Mouse (Mus musculus): ENCODE data around the gene Ripply2.
A peak's percentile ranks its signal among the peaks of the same experiment; 100 is the strongest.
"Not testable (repeated sequence)": the region's sequence is repeated elsewhere in the genome, so short reads cannot be mapped to it uniquely, and the experiment has no call there.

The Ripply2 gene

GRCm38 (mm10) chr9:87015288-87015937, at the start of gene Ripply2:
TSS of gene Ripply2 (plus strand) at chr9:87015537.
- DNase-seq (ENCODE audit: extremely low spot score), result peak; percentile 63

GRCm38 (mm10) chr9:86972471-86972870, 42.9 kb upstream of the Ripply2 start:
- DNase-seq (ENCODE audit: extremely low spot score), result not testable (repeated sequence)

- no peak for DNase-seq (ENCODE audit: extremely low spot score)
Measured at GRCm38 (mm10) chr9:86973562-86973961, 41.8 kb upstream of the Ripply2 start.

- no peak for DNase-seq (ENCODE audit: extremely low spot score)
Measured at GRCm38 (mm10) chr9:86976896-86977295, 38.4 kb upstream of the Ripply2 start.

DNA sequence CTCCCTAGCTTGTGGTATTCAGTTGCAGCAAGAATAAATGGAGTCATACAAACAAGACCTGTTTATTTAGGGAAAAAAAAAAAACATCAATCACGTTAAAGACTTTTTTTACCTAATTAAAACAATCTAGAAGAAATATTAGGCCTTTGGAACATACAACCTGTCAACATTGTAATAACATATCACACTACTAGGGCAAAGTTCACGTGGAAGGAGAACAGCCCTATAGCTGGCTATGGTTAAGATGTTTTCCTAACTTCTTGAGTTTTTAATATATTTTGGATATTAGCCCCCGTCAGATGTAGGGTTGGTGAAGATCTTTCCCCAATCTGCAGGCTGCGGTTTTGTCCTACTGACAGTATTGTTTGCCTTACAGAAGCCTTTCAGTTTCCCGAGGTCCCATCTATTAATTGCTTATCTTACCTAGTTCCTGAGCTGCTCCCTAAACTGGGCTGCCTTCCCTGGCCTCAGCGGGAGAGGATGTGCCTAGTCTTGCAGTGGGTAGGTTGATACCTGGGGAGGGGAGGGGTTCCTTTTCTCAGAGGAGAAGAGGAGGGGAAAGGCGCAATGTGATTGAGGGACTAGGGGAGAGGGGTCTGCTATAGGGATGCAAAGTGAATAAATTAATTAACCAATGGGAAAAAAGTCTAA, 37.0 kb upstream of the Ripply2 start:
- DNase-seq (ENCODE audit: extremely low spot score), result no peak

DNA sequence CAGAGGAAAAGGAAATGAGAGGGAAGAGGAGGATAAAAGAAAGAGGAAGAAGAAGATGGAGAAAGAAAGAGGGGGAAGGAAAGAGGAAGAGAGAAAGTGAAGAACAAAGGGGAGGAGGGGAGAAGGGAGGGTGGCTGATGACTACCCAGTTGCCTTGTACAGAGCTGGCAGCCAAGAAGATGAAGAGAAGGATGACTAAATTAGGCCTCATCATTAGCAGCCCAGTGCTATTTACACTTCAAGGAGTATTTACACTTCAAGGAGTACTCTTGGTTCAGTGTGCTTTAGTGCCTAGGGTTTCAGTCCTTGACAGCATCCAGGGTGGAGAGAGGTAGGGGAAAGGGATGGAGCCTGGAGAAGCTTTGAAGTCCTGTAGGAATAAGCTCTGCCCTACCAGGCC, 35.3 kb upstream of the Ripply2 start:
- DNase-seq (ENCODE audit: extremely low spot score), result no peak

GRCm38 (mm10) chr9:86980942-86981341, 34.4 kb upstream of the Ripply2 start:
- DNase-seq (ENCODE audit: extremely low spot score), result no peak

GRCm38 (mm10) chr9:86981551-86981950, 33.8 kb upstream of the Ripply2 start:
- DNase-seq (ENCODE audit: extremely low spot score), result no peak

GRCm38 (mm10) chr9:86984583-86984982, 30.8 kb upstream of the Ripply2 start:
- no peak for DNase-seq (ENCODE audit: extremely low spot score)

DNA sequence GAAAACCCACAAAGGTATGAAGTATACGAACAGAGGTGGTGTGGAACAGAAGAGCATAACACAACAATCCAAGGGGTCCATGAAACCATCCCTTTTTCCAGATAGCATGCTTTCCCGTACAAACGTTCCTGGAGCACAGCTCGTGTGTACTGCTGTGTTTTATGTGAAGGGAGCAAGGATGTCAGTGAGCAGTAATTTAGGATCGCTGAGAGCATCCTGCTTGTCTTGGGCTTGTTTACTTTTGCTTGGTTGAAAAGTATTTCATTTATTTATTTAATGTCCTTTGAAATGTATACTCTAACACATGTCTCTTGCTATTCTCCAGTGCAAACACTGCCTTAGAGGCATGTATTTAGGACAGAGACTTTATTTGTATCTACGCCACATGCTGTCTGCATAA, 30.2 kb upstream of the Ripply2 start:
- DNase-seq (ENCODE audit: extremely low spot score), result no peak

DNA sequence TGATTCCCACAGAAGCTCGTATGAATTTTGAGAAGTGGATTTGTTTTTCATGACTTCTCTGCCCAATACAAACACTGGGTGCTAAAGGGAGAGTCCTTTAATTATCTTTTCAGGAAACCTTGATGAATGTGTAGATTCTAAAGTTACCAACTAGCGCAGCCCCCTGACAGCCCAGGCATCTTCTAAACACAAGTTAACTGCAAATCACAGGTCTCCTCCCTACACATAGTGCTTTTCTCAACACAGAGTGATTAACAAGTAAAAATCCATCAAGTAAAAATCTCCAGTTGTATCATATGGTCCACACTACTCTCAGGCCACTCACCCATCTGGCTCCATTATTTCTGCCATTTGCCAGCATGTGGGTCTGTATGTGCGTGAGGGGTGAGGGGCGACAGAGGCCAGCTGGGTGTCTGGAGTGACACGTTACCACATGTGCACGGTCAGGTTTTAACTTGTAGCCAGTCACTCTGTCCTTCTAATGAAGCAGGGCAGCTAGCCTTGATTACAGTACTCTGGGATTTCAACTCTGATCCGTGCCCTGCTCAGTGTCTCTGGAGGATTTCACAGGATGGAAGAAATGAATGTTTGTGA, 28.5 kb upstream of the Ripply2 start:
- peak; percentile 23 for DNase-seq (ENCODE audit: extremely low spot score)

- no peak for DNase-seq (ENCODE audit: extremely low spot score)
Measured at GRCm38 (mm10) chr9:86989822-86990221, 25.5 kb upstream of the Ripply2 start.

DNA sequence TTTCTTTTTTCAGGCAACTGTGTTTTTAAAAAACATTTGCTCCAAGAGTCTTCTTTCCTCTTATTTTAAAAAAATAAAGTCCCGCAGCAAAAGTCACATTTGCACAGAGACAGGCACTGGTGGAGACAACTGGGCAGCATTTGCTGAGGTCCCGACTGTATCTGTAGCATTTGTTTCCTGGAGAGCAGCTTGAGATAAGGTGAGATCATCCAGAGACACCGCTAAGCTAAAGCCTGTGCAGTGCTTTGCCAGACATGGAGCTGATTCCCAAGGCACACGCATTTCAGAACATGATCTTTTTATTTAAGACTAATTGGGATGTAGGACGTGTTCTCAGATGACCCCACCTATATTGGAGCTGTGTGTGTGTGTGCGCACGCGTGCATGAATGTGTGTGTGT, 23.6 kb upstream of the Ripply2 start:
- no peak for DNase-seq (ENCODE audit: extremely low spot score)

GRCm38 (mm10) chr9:86997046-86997691, 18.2 kb upstream of the Ripply2 start:
- DNase-seq (ENCODE audit: extremely low spot score), result no peak

DNA sequence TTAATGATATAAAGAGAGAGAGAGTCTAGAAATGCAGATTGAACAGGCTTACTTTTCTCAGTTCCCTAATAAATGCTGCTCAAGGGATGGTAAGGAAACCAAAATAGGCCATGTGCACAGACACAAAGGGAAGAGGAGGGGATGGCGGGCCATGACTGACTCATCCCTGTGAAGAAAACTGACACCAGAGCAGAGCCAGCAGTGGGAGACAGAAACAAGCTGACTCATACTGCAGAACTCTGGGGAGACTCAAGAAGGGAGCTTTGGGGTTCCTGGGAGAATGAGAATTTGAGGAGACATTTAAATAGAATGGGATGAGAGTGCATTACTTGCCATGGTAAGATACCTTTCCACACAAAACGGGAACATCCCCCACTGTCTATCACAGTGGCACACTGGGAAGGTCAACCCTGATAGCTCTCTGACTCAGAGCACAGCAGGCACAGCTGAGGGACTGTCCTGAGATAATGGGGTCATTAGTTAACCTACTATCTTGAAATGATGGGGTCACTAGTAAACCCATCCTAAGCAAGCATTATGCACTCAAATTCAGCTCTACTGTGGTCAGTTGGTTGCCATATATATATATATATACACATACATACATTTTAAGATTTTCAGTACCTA, 15.3 kb upstream of the Ripply2 start:
- DNase-seq (ENCODE audit: extremely low spot score), result no peak

DNA sequence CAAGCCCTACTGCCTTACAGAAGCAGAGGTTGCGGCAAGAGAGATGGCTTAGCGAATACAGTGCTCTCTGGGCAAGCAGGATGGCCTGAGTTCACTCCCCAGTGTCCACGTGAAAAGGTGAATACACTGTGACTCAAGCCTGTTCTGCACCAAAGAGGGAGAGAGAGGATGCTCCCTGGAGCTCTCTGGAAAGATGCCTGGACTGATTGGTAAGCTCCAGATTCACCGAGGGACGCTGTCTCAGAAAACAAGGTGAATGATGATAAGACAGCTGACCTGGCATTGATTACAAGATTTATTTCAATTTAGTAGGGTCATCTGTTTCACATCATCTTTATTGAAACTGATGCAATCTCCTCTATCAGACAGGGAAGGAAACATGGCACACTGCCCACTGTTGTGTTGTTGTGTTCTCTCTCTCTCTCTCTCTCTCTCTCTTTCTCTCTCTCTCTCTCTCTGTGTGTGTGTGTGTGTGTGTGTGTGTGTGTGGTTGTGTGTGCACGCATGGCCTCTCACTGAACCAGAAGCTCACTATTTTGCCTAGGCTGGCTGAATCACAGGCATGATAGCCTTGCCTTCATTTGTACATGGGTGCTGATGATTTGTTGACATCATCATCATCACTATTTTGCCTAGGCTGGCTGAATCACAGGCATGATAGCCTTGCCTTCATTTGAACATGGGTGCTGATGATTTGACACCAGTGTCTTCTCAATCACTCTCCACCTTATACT, 10.5 kb upstream of the Ripply2 start:
- DNase-seq (ENCODE audit: extremely low spot score), result no peak

DNA sequence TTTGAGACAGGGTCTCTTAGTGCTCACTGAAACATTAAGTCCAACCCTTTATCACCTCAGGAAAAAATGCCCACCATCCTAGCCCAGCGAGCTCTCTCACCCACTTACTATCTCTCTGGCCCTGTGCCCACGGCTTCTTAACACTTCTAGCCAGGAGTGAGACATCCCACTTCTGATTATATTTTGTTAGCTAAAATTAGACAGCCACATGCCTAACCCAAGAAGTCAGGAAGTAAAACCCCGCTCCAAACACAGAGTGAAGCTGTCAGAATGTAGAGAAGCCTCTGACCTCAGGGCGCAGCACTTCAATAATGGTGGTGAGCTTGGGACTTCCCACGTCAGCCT, 9.9 kb upstream of the Ripply2 start:
- no peak for DNase-seq (ENCODE audit: extremely low spot score)

- no peak for DNase-seq (ENCODE audit: extremely low spot score)
Measured at GRCm38 (mm10) chr9:87008507-87008906, 6.8 kb upstream of the Ripply2 start.

DNA sequence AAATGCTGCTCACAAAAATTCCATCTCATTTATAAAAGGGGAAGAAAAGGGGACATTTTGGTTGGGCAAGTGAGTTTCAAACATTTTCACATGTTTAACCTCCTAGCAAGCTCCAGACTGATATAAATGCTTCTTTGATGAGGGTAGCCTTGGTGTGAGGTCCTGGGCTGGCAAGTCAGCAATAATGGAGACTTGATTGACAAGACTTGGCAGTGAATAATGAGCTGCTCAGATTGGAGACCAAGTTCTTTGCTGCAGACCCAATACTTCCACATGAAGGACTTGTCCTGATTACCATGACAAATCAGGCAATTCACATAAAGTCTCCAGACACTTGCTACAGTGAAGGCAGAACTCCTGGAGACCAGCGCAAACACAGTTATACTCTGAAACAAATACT, 6.4 kb upstream of the Ripply2 start:
- no peak for DNase-seq (ENCODE audit: extremely low spot score)

- no peak for DNase-seq (ENCODE audit: extremely low spot score)
Measured at GRCm38 (mm10) chr9:87015938-87016294, 579 bp downstream of the Ripply2 start.

GRCm38 (mm10) chr9:87021778-87022523, 6.6 kb downstream of the Ripply2 start, which contains the start of gene Cyb5r4:
TSS of gene Cyb5r4 (plus strand) at chr9:87022014.
- peak; percentile 98 for DNase-seq (ENCODE audit: extremely low spot score)

All from embryo, embryonic 9.5 days (tissue).